Mouse (Mus musculus) heart, embryonic 11.5 days (tissue): ENCODE data around the gene Cdk15. TPM values are rescaled to one million over a fixed set of nuclear protein-coding genes. Genes with fewer than 3 reads are reported as not detected.

Experiments
- ATAC-seq: fragments of 200-750 bp; cut with Nextera tagmentation; replicated peaks from 2 replicates; pipeline ENCODE4 v1.8.0; 2017; ENCODE audit warnings: moderate library complexity; ENCODE audit not compliant: insufficient number of reproducible peaks, low FRiP score, low TSS enrichment
- H3K27ac ChIP-seq: fragments of 300-500 bp; sonication (generic); 2 replicates; pipeline ENCODE4 v1.5.1; 2014; ENCODE audit warnings: mild to moderate bottlenecking, low read depth, low read length
- H3K27me3 ChIP-seq: fragments of 300-500 bp; sonication (generic); 2 replicates; pipeline ENCODE4 v1.6.1; 2014; ENCODE audit warnings: mild to moderate bottlenecking, low read length, mixed read lengths; ENCODE audit not compliant: control insufficient read depth, insufficient read depth
- H3K36me3 ChIP-seq: fragments of 300-500 bp; sonication (generic); 2 replicates; pipeline ENCODE4 v1.6.1; 2014; ENCODE audit warnings: mild to moderate bottlenecking, low read length, moderate library complexity, mixed read lengths; ENCODE audit not compliant: control insufficient read depth, insufficient read depth
- H3K4me1 ChIP-seq: fragments of 300-500 bp; sonication (generic); 2 replicates; pipeline ENCODE4 v1.6.1; 2014; ENCODE audit warnings: low read length; ENCODE audit not compliant: control insufficient read depth, insufficient read depth
- H3K4me2 ChIP-seq: fragments of 300-500 bp; sonication (generic); 2 replicates; pipeline ENCODE4 v1.6.1; 2014; ENCODE audit warnings: mild to moderate bottlenecking, moderate library complexity
- H3K4me3 ChIP-seq: fragments of 300-500 bp; sonication (generic); 2 replicates; pipeline ENCODE4 v1.5.1; 2014; ENCODE audit warnings: low read depth, low read length
- H3K9ac ChIP-seq: fragments of 300-500 bp; sonication (generic); 2 replicates; pipeline ENCODE4 v1.6.1; 2014; ENCODE audit warnings: mild to moderate bottlenecking, low read depth, low read length, moderate library complexity
- H3K9me3 ChIP-seq: fragments of 300-500 bp; sonication (generic); replicated peaks from 2 replicates; pipeline ENCODE4 v1.6.1; 2016; ENCODE audit warnings: low read length; ENCODE audit not compliant: control insufficient read depth
- WGBS: fragments of 180-500 bp; shearing (Covaris S2); extraction: QIAGEN DNeasy Blood & Tissue Kit; methylation state at CpG from one replicate; pipeline ENCODE4 v1.1.7; 2014; ENCODE audit not compliant: insufficient replicate concordance; 5-methylcytosine and 5-hydroxymethylcytosine counted together
- polyA plus RNA-seq: library from polyadenylated mRNA; unstranded; fragments of >200 nt; fragmentation: Nextera tagmentation; extraction: Ambion mirVana; gene quantifications from 2 replicates; pipeline ENCODE4 v1.2.1, GENCODE M21; 2014

Cdk15 gene
- polyA plus RNA-seq, 1 experiment from 2014 or later = 0.50 TPM

GRCm38 (mm10) chr1:59380926-59381325 lies 124.2 kb downstream of the Cdk15 start:
- 48% methylated on average over 10 of the region's 10 CpGs for WGBS
- no peak overlapping the region for H3K4me2 ChIP-seq
- H3K9ac ChIP-seq = no peak overlapping the region
- H3K4me1 ChIP-seq = peaks cover 4% of the 10 kb centered on the region; the same call in 1 of the 2 replicates
- no peak overlapping the region for H3K4me3 ChIP-seq
- H3K27ac ChIP-seq = no peak overlapping the region
- no peaks in the 10 kb centered on the region for H3K36me3 ChIP-seq
- H3K27me3 ChIP-seq = peaks cover 29% of the 10 kb centered on the region
- ATAC-seq = no peak
- no peaks in the 10 kb centered on the region for H3K9me3 ChIP-seq

GRCm38 (mm10) chr1:59381483-59381882 lies 124.8 kb downstream of the Cdk15 start:
- ATAC-seq = no peak
- Histone ChIP-seq H3K27me3 (peaks cover 25% of the 10 kb centered on the region), H3K9ac (no peak overlapping the region), H3K9me3 (no peaks in the 10 kb centered on the region), H3K36me3 (no peaks in the 10 kb centered on the region), H3K4me2 (no peak overlapping the region), H3K4me3 (no peak overlapping the region), H3K4me1 (peaks cover 4% of the 10 kb centered on the region; the same call in 1 of the 2 replicates), H3K27ac (no peak overlapping the region)
- WGBS = 67% methylated on average over 7 of the region's 7 CpGs

- no peaks in the 10 kb centered on the region for H3K9me3 ChIP-seq
- 80% methylated on average over 3 of the region's 3 CpGs for WGBS
- H3K36me3 ChIP-seq = no peaks in the 10 kb centered on the region
- no peak overlapping the region for H3K9ac ChIP-seq
- no peak for ATAC-seq
- H3K4me2 ChIP-seq = no peak overlapping the region
- no peak overlapping the region for H3K4me3 ChIP-seq
- H3K4me1 ChIP-seq = peaks cover 4% of the 10 kb centered on the region; the same call in 1 of the 2 replicates
- peaks cover 19% of the 10 kb centered on the region for H3K27me3 ChIP-seq
- H3K27ac ChIP-seq = no peak overlapping the region
Measured at GRCm38 (mm10) chr1:59382516-59382915, 125.8 kb downstream of the Cdk15 start.

- WGBS = 61% methylated on average over 6 of the region's 6 CpGs
- H3K4me3 ChIP-seq = no peak overlapping the region
- no peaks in the 10 kb centered on the region for H3K36me3 ChIP-seq
- no peak overlapping the region for H3K4me2 ChIP-seq
- H3K4me1 ChIP-seq = peaks cover 4% of the 10 kb centered on the region; the same call in 1 of the 2 replicates
- ATAC-seq = no peak
- no peak overlapping the region for H3K27ac ChIP-seq
- H3K27me3 ChIP-seq = peaks cover 16% of the 10 kb centered on the region
- no peaks in the 10 kb centered on the region for H3K9me3 ChIP-seq
- H3K9ac ChIP-seq = no peak overlapping the region
Measured at GRCm38 (mm10) chr1:59383049-59383610, 126.4 kb downstream of the Cdk15 start.

- no peak for ATAC-seq
- WGBS = 86% methylated on average over 3 of the region's 3 CpGs
- Histone ChIP-seq H3K4me1 (peaks cover 4% of the 10 kb centered on the region; the same call in 1 of the 2 replicates), H3K9me3 (no peaks in the 10 kb centered on the region), H3K4me3 (no peak overlapping the region), H3K4me2 (no peak overlapping the region), H3K27me3 (peaks cover 11% of the 10 kb centered on the region), H3K9ac (no peak overlapping the region), H3K36me3 (no peaks in the 10 kb centered on the region), H3K27ac (no peak overlapping the region)
Measured at GRCm38 (mm10) chr1:59384400-59384799, 127.7 kb downstream of the Cdk15 start.

GRCm38 (mm10) chr1:59385641-59386040 lies 128.9 kb downstream of the Cdk15 start:
- ATAC-seq = no peak

GRCm38 (mm10) chr1:59387542-59388314 lies 131.0 kb downstream of the Cdk15 start:
- Histone ChIP-seq H3K4me1 (no peaks in the 10 kb centered on the region), H3K4me3 (no peak overlapping the region), H3K4me2 (no peak overlapping the region), H3K27me3 (peaks cover 6% of the 10 kb centered on the region; the same call in 1 of the 2 replicates), H3K27ac (no peak overlapping the region), H3K36me3 (no peaks in the 10 kb centered on the region), H3K9ac (no peak overlapping the region), H3K9me3 (no peaks in the 10 kb centered on the region)
- 54% methylated on average over 3 of the region's 3 CpGs for WGBS
- no peak for ATAC-seq

More at GRCm38 (mm10) chr1:59385641-59386040, 128.9 kb downstream of the Cdk15 start:
- H3K9me3 ChIP-seq = no peaks in the 10 kb centered on the region
- peaks cover 4% of the 10 kb centered on the region; the same call in 1 of the 2 replicates for H3K4me1 ChIP-seq
- no peak overlapping the region for H3K9ac ChIP-seq
- H3K27ac ChIP-seq = no peak overlapping the region
- no peaks in the 10 kb centered on the region for H3K36me3 ChIP-seq
- WGBS = 76% methylated on average over 6 of the region's 6 CpGs
- no peak overlapping the region for H3K4me3 ChIP-seq
- no peak overlapping the region for H3K4me2 ChIP-seq
- peaks cover 11% of the 10 kb centered on the region for H3K27me3 ChIP-seq

- no peak overlapping the region for H3K27ac ChIP-seq
- no peaks in the 10 kb centered on the region for H3K27me3 ChIP-seq
- H3K36me3 ChIP-seq = no peaks in the 10 kb centered on the region
- H3K4me2 ChIP-seq = no peak overlapping the region
- no peak for ATAC-seq
- H3K9me3 ChIP-seq = no peaks in the 10 kb centered on the region
- 81% methylated on average over 6 of the region's 6 CpGs for WGBS
- H3K4me3 ChIP-seq = no peak overlapping the region
- no peak overlapping the region for H3K9ac ChIP-seq
- no peaks in the 10 kb centered on the region for H3K4me1 ChIP-seq
Measured at GRCm38 (mm10) chr1:59389181-59389580, 132.5 kb downstream of the Cdk15 start.
